Mouse (Mus musculus): ENCODE data around the gene Ralgps2. TPM values are rescaled to one million over a fixed set of nuclear protein-coding genes. Genes with fewer than 3 reads are reported as not detected.
A peak's percentile ranks its signal among the peaks of the same experiment; 100 is the strongest.

Gene Ralgps2
- polyA plus RNA-seq, 1 experiment from 2014 or later: 34.1 TPM

DNA sequence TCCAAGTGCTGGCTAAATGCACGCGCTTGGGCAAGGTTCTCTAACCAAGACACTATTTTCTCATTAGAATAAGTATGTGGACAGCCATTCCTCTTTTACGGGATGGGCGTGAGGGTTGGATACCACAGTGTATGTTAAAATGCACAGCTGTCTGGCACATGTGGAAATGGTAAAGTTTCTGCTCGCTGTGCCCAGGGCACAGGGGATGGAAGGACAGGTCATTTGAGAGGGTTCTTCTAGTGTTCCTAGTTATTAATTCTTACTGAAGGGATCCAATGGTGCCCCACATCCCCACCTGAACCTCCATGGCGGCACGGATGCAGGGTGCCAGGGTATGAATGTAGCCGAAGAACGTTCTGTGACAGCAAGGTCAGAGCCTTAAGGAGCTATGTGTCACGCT is 154.5 kb downstream of the Ralgps2 start:
- no peaks in the 10 kb centered on the region for H3K4me1 ChIP-seq (replicated peaks; ENCODE audit: control insufficient read depth, insufficient read depth, low read length)

DNA sequence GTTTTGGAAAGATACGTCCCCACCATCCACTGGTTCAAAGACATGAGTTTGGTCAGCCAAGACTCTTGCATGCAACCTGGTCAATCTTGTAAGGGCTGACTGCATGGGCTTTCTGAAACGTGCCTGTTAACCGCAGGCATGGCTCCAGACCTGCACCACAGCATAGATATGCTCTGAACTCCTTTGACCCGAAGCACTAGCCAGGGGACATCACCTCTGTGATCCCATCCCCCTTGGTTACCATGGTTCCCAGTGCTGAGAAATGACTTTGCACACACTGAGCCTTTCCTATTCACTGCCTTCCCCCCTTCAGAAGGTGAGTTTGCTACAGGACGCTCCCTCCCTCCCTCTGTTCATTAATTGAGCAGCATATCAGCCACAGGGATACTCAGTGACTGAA is 155.3 kb downstream of the Ralgps2 start:
- WGBS: 66% methylated on average over 5 of the region's 5 CpGs
- Histone ChIP-seq H3K4me3 (ENCODE audit: low read depth, low read length) (no peak overlapping the region), H3K27ac (ENCODE audit: low read depth, low read length) (no peak overlapping the region), H3K4me1 (replicated peaks; ENCODE audit: control insufficient read depth, insufficient read depth, low read length) (no peaks in the 10 kb centered on the region), H3K27me3 (replicated peaks; ENCODE audit: control insufficient read depth, insufficient read depth, low read length) (no peaks in the 10 kb centered on the region), H3K4me2 (replicated peaks; ENCODE audit: low read depth) (no peak overlapping the region), H3K36me3 (ENCODE audit: control insufficient read depth, insufficient read depth) (no peaks in the 10 kb centered on the region), H3K9ac (ENCODE audit: low read depth, low read length) (no peak overlapping the region), H3K9me3 (ENCODE audit: control insufficient read depth) (no peaks in the 10 kb centered on the region)
- no peak for ATAC-seq
- TF ChIP-seq CTCF (IDR thresholded peaks at IDR 0.05; ENCODE audit: low read depth): no peak

More for the DNA sequence above, 154.5 kb downstream of the Ralgps2 start:
- H3K4me3 ChIP-seq (ENCODE audit: low read depth, low read length): no peak overlapping the region
- WGBS: 94% methylated on average over 10 of the region's 10 CpGs
- no peaks in the 10 kb centered on the region for H3K27me3 ChIP-seq (replicated peaks; ENCODE audit: control insufficient read depth, insufficient read depth, low read length)
- no peak for ATAC-seq
- H3K27ac ChIP-seq (ENCODE audit: low read depth, low read length): no peak overlapping the region
- no peaks in the 10 kb centered on the region for H3K36me3 ChIP-seq (ENCODE audit: control insufficient read depth, insufficient read depth)
- no peak for TF ChIP-seq CTCF (IDR thresholded peaks at IDR 0.05; ENCODE audit: low read depth)
- H3K4me2 ChIP-seq (replicated peaks; ENCODE audit: low read depth): no peak overlapping the region
- H3K9ac ChIP-seq (ENCODE audit: low read depth, low read length): no peak overlapping the region
- no peaks in the 10 kb centered on the region for H3K9me3 ChIP-seq (ENCODE audit: control insufficient read depth)

DNA sequence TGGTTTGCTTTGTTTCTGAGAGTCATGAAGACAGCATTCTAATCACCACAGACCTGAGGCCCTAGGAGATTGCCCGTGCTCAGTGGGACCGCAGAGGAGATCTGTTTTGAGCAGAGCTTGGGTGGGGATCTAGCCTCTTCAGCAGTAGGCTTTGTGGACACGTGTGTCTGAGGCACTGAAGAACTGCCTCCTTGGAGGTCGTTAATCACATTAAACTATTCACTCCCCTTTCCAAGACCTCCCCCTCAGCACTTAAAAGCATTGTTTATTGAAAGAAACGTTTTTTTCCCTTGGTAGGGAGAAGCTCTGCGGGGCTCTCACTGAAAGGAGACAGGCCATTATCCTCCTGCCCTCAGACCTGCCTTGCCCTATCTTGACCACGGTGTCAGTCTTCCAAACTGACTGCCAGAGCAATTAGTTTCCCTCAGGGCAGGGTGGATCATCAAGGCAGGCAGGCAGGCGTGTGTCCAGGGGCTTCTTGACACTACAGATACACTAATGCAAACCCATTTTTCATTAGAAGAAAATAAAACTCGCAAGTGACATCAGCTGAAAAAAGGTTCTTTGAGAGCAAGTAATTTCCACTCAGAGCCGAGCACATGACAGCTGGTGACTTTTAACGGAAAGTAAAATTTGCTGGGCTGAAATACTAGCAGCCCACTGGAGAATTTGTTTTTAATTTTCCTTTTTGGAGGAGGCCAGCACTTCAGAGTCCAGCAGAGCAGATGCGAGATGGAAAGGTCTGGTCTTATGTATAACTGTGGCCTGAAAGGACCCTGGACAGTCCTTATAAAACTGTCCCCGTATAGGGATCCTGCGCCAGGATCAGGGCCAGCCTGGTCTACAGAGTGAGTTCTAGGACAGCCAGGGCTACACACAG is 157.2 kb downstream of the Ralgps2 start:
- WGBS: 44% methylated on average over 14 of the region's 14 CpGs
- Histone ChIP-seq H3K4me1 (replicated peaks; ENCODE audit: control insufficient read depth, insufficient read depth, low read length) (no peaks in the 10 kb centered on the region), H3K4me2 (replicated peaks; ENCODE audit: low read depth) (no peak overlapping the region), H3K4me3 (ENCODE audit: low read depth, low read length) (no peak overlapping the region), H3K9me3 (ENCODE audit: control insufficient read depth) (no peaks in the 10 kb centered on the region), H3K36me3 (ENCODE audit: control insufficient read depth, insufficient read depth) (no peaks in the 10 kb centered on the region), H3K9ac (ENCODE audit: low read depth, low read length) (no peak overlapping the region), H3K27ac (ENCODE audit: low read depth, low read length) (no peak overlapping the region), H3K27me3 (replicated peaks; ENCODE audit: control insufficient read depth, insufficient read depth, low read length) (no peaks in the 10 kb centered on the region)
- no peak for TF ChIP-seq CTCF (IDR thresholded peaks at IDR 0.05; ENCODE audit: low read depth)
- no peak for ATAC-seq

DNA sequence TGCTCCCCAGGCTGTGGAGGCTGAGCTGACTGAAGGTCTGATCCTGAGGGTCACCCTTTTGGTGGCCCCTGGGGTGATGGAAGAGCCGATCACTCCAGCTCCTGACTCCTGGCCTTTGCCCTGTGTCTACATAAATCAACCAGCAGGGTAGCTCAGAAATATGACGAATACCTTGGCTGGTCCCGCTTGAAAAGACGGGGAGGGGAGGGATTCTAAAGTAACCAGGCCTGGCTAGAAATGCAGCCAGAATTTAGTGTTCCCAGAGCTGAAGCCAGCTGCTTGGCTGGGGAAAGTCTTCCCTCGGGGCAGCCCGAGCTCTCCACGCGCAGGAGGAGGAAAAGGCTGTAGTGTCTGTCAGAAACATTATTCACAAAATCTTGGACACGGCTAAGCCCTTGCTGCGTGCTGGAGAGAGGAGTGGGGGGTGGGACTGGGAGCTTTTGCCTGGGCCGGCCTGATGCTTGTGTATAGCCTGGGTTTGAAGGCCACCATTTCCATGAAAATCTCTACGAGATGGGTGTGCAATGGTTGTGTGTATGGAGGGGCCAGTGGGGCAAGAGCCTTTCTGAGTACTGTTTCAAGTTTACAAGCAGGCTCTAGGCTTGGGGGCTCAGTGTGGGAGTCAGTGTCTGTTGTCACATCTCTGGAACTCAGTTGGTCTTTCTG is 158.2 kb downstream of the Ralgps2 start:
- H3K4me2 ChIP-seq (replicated peaks; ENCODE audit: low read depth): no peak overlapping the region
- no peaks in the 10 kb centered on the region for H3K27me3 ChIP-seq (replicated peaks; ENCODE audit: control insufficient read depth, insufficient read depth, low read length)
- ATAC-seq: peak; percentile 34; the same call in 1 of the 2 replicates
- no peaks in the 10 kb centered on the region for H3K9me3 ChIP-seq (ENCODE audit: control insufficient read depth)
- H3K27ac ChIP-seq (ENCODE audit: low read depth, low read length): peak overlapping the region; percentile 75
- H3K4me1 ChIP-seq (replicated peaks; ENCODE audit: control insufficient read depth, insufficient read depth, low read length): no peaks in the 10 kb centered on the region
- no peaks in the 10 kb centered on the region for H3K36me3 ChIP-seq (ENCODE audit: control insufficient read depth, insufficient read depth)
- H3K9ac ChIP-seq (ENCODE audit: low read depth, low read length): no peak overlapping the region
- TF ChIP-seq CTCF (IDR thresholded peaks at IDR 0.05; ENCODE audit: low read depth): 0 out of 2 replicates have a peak, but pooled peaks have one; percentile 9
- WGBS: 29% methylated on average over 12 of the region's 12 CpGs
- H3K4me3 ChIP-seq (ENCODE audit: low read depth, low read length): no peak overlapping the region

DNA sequence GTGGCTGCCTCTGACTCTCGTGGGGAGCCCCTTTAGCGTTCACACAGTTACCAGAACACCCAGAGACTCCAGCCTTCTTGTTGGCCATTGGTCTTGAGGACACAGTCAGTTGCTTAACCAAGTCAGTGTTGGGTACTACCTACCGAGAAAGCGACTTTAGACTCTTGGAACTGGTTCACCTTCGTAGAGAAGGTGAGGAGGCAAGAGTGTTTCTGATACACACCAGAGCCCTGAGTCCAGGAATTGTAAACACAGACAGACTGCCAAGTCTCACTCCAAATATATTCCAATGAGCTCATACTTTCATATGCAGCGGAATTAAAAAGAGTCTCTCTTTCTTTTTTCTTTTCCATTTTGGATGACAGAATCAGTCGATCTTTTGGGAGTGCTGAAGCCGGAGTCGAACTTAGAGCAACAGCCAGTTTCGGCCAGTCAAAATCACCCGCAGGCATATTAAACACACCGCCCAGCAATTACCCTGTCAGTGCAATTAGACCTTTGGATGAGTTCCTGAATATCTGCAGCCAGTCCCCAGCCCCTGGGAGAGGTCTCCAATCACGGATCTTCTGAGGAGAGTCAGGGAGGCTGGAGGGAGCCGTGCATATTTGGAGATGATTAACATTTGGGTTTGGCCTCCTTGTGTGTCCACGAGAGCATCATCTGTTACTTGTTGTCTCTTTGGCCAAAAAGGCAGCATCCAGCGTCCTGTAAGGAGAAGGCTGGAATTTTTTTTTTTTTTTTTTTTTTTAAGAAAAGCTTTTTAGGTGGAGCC is 159.0 kb downstream of the Ralgps2 start:
- Histone ChIP-seq H3K27me3 (replicated peaks; ENCODE audit: control insufficient read depth, insufficient read depth, low read length) (no peaks in the 10 kb centered on the region), H3K27ac (ENCODE audit: low read depth, low read length) (peak overlapping the region; percentile 75), H3K9ac (ENCODE audit: low read depth, low read length) (no peak overlapping the region), H3K4me3 (ENCODE audit: low read depth, low read length) (no peak overlapping the region), H3K4me1 (replicated peaks; ENCODE audit: control insufficient read depth, insufficient read depth, low read length) (no peaks in the 10 kb centered on the region), H3K4me2 (replicated peaks; ENCODE audit: low read depth) (no peak overlapping the region), H3K36me3 (ENCODE audit: control insufficient read depth, insufficient read depth) (no peaks in the 10 kb centered on the region), H3K9me3 (ENCODE audit: control insufficient read depth) (no peaks in the 10 kb centered on the region)
- WGBS: 49% methylated on average over 16 of the region's 16 CpGs
- no peak for ATAC-seq
- TF ChIP-seq CTCF (IDR thresholded peaks at IDR 0.05; ENCODE audit: low read depth): no peak

DNA sequence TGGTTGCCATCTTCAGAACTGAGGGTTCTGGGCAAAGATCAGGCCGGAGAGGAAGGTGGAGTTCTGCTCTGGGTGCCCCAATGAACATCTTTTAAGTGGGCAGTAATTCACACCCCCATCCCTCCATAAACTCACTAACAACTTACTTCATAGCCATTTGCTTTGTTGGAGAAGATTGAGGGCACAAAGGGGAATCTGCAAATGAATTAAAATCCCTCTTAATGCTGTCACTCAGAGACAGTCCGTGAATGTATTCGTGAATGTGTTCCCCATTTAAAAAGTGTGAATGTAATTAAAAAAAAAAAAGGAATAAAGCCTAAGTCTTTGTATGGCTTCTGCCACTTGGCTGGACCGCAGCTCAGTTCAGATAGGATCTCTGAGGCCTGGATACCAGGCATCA is 159.8 kb downstream of the Ralgps2 start:
- ATAC-seq: no peak
- no peaks in the 10 kb centered on the region for H3K4me1 ChIP-seq (replicated peaks; ENCODE audit: control insufficient read depth, insufficient read depth, low read length)
- H3K4me3 ChIP-seq (ENCODE audit: low read depth, low read length): no peak overlapping the region
- WGBS: 86% methylated on average over 4 of the region's 4 CpGs
- H3K9me3 ChIP-seq (ENCODE audit: control insufficient read depth): no peaks in the 10 kb centered on the region
- H3K27me3 ChIP-seq (replicated peaks; ENCODE audit: control insufficient read depth, insufficient read depth, low read length): no peaks in the 10 kb centered on the region
- no peak overlapping the region for H3K9ac ChIP-seq (ENCODE audit: low read depth, low read length)
- no peak overlapping the region for H3K4me2 ChIP-seq (replicated peaks; ENCODE audit: low read depth)
- no peaks in the 10 kb centered on the region for H3K36me3 ChIP-seq (ENCODE audit: control insufficient read depth, insufficient read depth)
- TF ChIP-seq CTCF (IDR thresholded peaks at IDR 0.05; ENCODE audit: low read depth): no peak
- H3K27ac ChIP-seq (ENCODE audit: low read depth, low read length): no peak overlapping the region; the same call in 1 of the 2 replicates

Data from intestine, postnatal 0 days (tissue).